Mouse (Mus musculus) granulocyte monocyte progenitor cell, adult 5-6 weeks (primary cell): ENCODE results near the gene Zfp410. TPM values are rescaled to one million over a fixed set of nuclear protein-coding genes. Genes with fewer than 3 reads are reported as not detected.

ENCODE experiments used
- ATAC-seq: replicated peaks from 2 replicates; pipeline ENCODE4 v1.8.0; 2016; ENCODE audit warnings: mild to moderate bottlenecking, moderate TSS enrichment, inconsistent platforms; ENCODE audit not compliant: poor library complexity, severe bottlenecking
- total RNA-seq, 2 experiments: library from RNA; stranded (forward) in 1 of 2; stranded (reverse) in 1 of 2; fragments of 200-712, 200-1000 nt in 1 of 2; fragments of >200 nt in 1 of 2; fragmentation: Nextera tagmentation in 1 of 2; gene quantifications; 2 replicates each; pipeline ENCODE4 v1.2.3; 2014 to 2017

Gene Zfp410
- total RNA-seq (2014; fragmentation: Nextera tagmentation) (42.8 and 70.5 TPM in 2 replicates), total RNA-seq (2017) (32.1 and 54.0 TPM in 2 replicates)

DNA sequence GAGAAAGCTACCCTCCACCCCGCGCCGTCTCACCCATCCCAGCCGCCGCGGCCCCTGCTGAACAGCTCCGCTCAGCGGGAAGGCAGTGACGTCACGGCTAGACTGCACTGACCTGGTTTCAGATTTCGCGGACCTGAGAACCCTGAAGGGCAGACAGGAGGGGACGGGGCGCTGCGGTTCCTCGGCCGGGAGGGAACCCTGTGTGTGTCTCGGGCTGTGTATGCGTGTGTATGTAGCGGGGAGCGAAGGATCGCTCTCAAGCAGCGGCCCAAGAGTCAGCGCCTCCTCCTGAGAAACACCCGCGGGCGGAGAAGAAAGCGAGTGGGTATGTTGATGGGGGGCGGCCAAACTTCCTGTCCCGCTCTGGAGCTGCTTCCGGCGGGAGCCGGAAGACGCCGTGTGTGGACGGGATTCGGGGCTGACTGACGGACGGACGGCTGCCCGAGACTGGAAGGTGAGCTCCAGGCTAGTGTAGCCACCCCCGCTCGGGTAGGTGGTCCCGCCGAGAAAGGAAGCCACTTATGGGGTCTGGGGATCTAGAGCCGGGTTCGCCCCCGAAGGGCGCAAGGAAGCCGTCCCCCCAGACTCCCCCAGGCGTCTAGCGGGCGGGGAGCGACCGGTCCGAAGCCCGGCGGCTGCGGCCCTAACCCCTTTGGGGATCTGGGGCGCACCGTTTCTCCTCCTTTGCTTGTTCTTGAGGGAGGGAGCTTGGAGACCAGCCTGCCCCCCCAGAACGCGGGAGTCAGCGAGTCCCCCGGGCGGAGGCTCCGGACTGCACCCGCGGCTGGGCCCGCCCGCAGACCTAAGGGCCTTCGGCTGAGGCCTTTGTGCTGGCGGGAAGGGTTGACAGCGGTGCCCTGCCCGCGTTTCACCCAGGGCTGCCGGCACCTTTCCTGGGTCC lies at the start of gene Zfp410:
TSS of gene Zfp410 (plus strand) at position 132 of the 901 bp plus-strand sequence.
- peak; percentile 89 for ATAC-seq

DNA sequence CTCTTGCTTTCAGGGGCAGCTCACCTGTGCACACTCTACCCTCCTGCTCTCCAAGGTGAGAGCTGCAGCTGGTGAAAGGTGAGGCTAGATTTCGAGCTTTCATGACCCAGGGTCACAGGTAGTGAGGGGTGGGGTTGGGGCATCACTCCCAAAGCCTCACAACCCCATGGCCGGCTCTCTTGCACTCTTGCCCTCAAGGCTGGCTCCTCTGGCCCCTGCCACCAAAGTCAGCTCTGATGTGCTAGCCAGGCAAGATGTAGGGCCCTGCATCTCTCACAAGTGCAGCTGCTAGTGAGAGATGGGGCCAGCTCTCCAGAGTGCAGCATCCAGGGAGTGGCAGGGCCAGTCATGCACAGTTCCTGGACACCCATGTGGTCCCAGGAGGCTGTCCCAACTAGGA lies 49.4 kb upstream of the Zfp410 start:
- ATAC-seq, result no peak

DNA sequence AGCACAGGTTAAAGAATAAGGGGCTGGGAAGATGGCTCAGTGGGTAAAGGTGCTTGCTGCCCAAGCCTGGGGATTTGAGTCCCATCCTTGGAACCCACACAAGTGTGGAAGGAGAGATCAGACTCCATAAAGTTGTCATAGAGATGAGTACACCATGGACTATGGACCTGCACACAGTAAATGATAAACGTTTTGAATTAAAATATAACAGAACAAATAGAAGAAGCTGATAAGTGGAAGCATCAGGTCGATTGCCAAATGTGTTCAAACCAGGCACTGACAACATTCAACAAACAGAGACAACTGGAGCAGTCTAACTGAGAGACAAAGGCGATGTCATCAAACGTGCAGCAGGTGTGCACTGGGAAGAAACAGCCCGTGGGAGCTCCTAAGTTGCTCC lies 43.3 kb upstream of the Zfp410 start:
- ATAC-seq, result no peak

- ATAC-seq, result peak; percentile 99
Measured at GRCm38 (mm10) chr12:84275288-84275687, 41.4 kb upstream of the Zfp410 start.

GRCm38 (mm10) chr12:84276288-84276687 lies 40.4 kb upstream of the Zfp410 start:
- ATAC-seq, result no peak

DNA sequence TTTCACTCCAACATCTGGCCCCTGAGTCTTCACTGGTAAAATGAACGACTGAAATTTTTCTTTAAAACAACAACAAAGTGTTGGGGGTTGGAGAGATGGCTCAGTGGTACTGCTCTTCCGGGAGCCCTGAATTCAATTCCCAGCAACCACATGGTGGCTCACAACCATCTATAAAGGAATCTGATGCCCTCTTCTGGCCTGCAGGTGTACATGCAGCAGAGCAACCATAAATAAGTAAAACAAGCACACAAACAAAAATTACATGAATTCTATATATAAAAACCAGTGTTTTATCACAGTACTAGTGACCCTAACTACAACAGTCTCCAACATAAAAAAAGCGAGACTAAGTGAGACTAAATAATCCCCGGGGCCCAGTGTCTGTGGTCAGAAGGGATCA lies 39.9 kb upstream of the Zfp410 start:
- ATAC-seq, result no peak

DNA sequence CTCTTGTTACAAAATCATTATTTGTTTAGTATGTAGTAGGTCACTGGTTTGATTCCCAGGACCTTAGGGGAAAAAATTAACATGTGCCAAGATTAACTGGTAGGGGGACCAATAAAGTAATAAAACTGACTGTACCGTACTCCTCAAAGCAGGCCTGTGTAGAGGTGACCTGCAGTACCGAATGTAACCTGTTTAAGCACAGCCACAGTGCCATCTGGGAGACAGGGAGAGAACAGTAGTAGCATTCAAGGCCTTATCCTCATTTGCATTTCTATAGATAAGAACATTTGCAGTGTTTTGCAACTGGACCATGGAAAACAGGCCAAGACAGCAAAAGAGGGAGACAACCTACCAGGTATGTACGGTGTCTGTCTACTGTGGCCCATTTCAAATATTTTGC lies 38.8 kb upstream of the Zfp410 start:
- no peak for ATAC-seq

GRCm38 (mm10) chr12:84278901-84279300 lies 37.8 kb upstream of the Zfp410 start:
- ATAC-seq, result no peak

DNA sequence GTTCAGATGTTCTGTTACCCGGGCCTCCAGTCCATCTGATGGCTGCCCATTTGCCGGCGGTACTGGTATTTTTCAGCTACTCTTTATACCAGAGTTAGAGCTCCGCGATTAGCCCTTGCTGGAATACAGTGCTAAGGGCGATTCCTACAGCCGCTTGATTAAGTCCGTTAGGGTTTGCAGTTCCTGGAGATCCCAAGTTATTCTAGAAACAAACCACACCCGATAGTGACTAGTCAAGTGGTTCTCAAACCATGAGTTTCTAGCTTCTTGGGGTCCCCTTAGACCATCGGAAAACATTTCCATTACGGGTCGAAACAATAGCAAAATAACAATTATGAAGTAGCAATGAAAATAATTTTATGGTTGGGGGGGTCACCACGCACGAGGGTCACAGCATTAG lies 32.3 kb upstream of the Zfp410 start:
- ATAC-seq, result no peak

- peak; percentile 98 for ATAC-seq
Measured at GRCm38 (mm10) chr12:84284885-84285592, 31.6 kb upstream of the Zfp410 start, which contains the start of gene Ptgr2. Gene Ptgr2 (plus strand): TSS chr12:84285232.

- ATAC-seq, result peak; percentile 29
Measured at GRCm38 (mm10) chr12:84285593-84285968, 31.1 kb upstream of the Zfp410 start.

DNA sequence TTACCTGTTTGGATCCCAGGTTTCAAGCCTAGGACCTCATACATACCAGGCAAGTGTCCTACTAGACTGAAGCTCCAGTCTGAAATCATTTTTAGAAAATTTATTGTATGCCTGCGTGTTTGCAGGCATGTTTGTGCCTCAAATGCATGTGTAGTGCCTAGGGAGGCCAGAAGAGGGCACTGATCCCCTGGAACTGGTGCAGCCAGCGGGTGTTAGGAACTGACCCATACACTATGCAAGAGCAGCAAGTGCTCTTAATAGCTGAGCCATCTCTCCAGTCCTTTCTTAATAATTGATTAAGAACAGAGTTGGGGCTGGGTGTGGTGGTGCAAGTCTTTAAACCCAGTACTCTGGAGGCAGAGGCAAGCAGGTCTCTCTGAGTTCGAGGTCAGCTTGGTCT lies 28.2 kb upstream of the Zfp410 start:
- peak; percentile 47 for ATAC-seq

- ATAC-seq, result no peak
Measured at GRCm38 (mm10) chr12:84297851-84298250, 18.8 kb upstream of the Zfp410 start.

- ATAC-seq, result no peak
Measured at GRCm38 (mm10) chr12:84299265-84299664, 17.4 kb upstream of the Zfp410 start.

- ATAC-seq, result no peak
Measured at GRCm38 (mm10) chr12:84304101-84304500, 12.6 kb upstream of the Zfp410 start.

- ATAC-seq, result no peak
Measured at GRCm38 (mm10) chr12:84304554-84304953, 12.1 kb upstream of the Zfp410 start.

DNA sequence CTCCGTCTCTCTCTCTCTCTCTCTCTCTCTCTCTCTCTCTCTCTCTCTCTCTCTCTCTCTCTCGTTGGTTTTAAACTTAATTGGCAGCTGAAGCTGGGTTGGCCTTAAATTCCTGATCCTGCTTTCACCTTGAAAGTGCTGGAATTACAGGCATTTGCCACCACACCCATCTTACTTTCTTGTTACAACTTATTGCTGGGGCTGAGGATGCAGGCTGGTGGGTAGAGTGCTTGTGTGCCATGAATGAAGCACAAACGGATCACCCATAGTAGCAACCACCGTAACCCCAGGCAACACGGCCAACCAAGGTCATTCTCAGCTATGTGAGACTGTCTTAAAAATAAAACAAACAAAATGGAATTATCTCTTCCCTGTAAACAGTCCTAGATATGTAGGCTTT lies 5.3 kb upstream of the Zfp410 start:
- ATAC-seq, result no peak

- ATAC-seq, result no peak
Measured at GRCm38 (mm10) chr12:84316006-84316405, 646 bp upstream of the Zfp410 start.

DNA sequence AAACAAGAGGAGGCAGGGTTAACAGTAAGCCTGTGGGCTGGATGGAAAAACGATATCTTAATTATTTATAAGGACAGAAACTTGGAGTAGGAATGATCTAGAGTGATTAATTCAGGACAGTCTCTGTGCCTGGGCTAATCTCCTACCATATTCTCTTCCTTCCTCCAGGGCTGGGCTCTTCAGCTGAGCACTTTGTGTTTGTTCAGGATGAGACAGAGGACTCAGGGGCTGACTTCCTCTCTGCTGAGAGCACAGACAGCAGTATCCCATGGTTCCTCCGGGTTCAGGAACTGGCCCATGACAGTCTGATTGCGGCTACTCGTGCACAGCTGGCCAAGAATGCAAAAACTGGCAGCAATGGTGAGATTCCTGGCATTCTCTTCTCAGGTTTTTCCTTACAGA lies 10.5 kb downstream of the Zfp410 start:
- no peak for ATAC-seq

- ATAC-seq, result peak; percentile 97
Measured at GRCm38 (mm10) chr12:84336963-84337625, 20.4 kb downstream of the Zfp410 start.

GRCm38 (mm10) chr12:84347192-84347591 lies 30.5 kb downstream of the Zfp410 start:
- peak; percentile 74 for ATAC-seq
